Mouse (Mus musculus) layer of hippocampus, postnatal 25 days (tissue): ENCODE data around the gene Gm11564. TPM values are rescaled to one million over a fixed set of nuclear protein-coding genes. Genes with fewer than 3 reads are reported as not detected.
"Not testable (repeated sequence)": the region's sequence is repeated elsewhere in the genome, so short reads cannot be mapped to it uniquely, and the experiment has no call there.

ENCODE experiments used
- DNase-seq, 2 experiments: peaks; one replicate each; pipeline ENCODE4 v3.0.0; 2022; ENCODE audit warnings: mixed read lengths in 2 of 2, low spot score in 1 of 2; ENCODE audit errors: extremely low spot score in 1 of 2
- total RNA-seq, 2 experiments: library from RNA; stranded (reverse); gene quantifications; 2 replicates each; pipeline ENCODE4 v1.2.3; 2021

The Gm11564 gene
- not detected for total RNA-seq

DNA sequence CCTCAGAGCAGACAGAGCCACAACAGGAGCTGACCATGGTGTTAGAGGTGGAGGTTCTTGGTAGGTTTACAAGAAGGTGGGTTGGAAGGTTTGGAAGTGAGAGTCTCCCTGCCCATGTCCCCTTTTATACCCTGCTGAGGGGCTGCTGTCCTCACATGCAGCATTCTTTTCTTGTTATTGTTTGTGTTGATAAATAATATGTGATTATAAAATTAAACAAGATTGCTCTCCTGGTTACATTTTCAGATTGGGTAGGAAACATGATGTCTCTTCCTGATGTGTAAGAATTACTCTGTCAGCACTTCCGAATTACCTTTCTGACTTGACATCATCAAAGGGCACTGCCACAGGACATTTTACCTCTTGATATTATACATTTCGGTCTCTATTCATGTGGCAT lies at the start of gene Gm11564:
Gene Gm11564 (minus strand): TSS at position 101 of the 400 bp plus-strand sequence.
- not testable (repeated sequence) for DNase-seq

DNA sequence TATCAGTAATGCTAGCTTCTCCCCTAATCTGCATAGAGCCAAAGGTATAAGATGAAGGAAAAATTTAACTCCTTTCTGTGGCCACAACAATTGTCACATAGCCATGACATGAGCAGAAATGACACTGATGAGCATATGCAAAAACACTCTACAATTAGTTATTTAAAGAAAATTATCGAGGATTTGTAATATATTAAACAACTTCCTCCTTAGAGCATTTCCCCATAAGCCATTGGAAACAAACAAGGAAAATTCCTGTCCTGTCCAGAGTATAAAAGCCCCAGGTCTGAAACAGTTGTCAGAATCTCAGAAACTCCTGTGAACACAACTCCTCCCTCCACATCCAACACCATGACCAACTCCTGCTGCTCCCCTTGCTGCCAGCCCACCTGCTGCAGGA lies 48.7 kb upstream of the Gm11564 start, which contains the start of gene Gm11559:
Gene Gm11559 (plus strand): TSS at position 301 of the 400 bp plus-strand sequence.
- DNase-seq = not testable (repeated sequence)

DNA sequence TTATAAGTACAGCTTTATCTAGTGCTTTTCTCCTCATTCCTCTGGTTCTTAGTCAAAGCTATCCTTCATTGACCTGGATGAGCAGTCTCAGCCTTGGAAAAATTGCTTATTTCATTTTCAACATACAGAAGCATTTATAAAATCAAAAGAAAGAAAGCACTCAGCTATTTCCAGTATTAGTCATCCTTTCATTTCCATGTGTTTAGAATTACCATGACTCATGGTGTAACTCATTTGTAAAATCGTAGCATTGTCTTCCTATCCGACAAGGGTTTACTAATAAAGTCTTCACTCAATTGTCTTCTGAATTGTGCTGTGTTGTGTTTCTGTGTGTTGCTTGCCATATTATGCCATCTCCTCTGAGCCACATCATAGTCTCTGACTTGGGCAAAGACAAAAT lies 43.3 kb upstream of the Gm11564 start:
- DNase-seq = no peak

DNA sequence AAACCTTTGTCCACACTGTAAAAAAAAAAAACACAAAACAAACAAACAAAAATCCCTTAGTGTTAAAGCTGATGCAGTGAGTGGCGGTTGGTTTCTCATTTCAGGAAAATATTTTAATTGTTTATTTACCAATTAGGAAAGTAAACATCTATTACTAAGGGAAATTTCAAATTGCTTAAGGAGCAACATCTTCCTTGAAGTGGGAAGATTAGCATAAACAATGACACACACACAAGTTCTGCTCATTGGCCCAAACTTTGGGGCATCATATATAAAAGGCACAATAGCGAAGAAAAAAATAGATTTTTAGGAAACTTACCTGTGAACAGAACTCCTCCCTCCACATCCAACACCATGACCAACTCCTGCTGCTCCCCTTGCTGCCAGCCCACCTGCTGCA lies 42.2 kb upstream of the Gm11564 start, which contains the start of gene Gm11568:
Gene Gm11568 (plus strand): TSS at position 301 of the 400 bp plus-strand sequence.
- DNase-seq = no peak

DNA sequence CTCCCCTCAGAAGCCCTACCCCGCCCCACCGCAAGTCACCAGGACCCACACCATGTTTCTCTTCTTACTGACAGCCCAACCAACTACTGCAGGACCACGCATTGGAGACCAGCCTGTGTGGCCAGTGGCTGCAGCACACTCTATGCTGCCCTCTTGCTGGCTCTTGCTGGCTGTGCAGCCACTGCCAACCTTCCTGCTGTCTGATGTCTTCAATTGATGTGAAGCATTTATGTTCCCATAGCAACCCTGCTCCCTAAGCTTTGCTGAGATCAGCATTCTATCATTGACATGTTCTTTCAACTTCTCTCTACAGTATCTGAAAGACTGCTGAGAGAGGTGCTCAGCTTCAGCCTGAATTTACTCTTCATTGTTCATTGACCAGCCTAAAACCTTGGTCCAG lies 38.7 kb upstream of the Gm11564 start:
- no peak for DNase-seq

DNA sequence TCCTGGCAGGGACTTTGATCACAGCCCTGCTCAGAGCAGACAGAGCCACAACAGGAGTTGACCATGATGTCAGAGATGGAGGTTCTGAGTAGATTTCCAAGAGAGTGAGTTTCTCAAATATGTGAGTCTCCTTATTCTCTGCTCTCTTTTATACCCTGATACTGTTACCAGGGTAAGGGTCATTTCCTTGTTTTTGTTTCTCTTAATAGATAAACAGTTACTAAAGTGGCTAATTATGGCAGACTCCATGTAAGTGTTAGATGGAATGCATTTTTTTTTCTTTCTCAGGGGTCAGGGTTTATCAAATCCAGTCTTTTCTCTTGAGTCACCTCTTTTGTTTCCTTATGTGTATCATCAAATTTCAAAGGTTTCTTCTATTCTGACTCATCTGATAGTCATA lies 36.0 kb upstream of the Gm11564 start, which contains the start of gene Krtap4-16:
Gene Krtap4-16 (minus strand): TSS at position 101 of the 400 bp plus-strand sequence.
- DNase-seq = no peak

DNA sequence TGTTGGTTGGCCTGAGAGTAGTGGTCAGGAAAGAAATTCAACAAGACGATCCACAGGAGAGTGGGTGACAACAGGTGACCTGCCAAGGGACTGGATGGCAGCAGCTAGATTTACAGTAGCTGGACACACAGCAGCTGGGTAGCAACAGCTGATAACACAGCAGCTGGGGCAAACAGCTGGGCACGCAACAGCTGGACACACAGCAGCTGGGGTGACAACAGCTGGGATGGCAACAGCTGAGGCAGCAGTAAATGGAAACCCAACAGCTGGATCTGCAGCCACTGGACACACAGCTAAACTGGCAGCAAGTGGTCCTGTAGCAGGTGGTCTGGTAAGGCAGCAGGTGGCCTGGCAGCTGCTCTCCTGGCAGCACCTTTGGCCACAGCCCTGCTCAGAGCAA lies 31.3 kb upstream of the Gm11564 start:
- no peak for DNase-seq

DNA sequence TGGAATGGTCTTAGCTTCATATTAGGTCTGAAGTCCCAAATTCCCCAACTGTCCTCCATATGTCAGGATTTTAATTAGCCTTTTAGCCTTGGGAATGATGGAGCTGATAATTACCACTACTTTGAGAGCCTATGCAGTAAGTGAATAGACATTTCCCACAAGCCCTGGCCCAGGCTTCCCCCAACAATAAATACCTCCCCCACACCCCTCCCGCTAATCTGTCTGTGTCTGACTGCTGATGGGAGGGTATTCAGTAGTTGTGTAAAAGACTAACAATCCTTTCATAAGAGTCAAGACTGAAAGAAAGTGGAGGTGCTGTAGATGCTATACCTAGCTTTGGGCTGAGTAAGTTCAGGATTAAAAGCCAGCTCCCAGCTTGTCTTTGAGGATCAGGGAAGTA lies 26.7 kb upstream of the Gm11564 start:
- no peak for DNase-seq

DNA sequence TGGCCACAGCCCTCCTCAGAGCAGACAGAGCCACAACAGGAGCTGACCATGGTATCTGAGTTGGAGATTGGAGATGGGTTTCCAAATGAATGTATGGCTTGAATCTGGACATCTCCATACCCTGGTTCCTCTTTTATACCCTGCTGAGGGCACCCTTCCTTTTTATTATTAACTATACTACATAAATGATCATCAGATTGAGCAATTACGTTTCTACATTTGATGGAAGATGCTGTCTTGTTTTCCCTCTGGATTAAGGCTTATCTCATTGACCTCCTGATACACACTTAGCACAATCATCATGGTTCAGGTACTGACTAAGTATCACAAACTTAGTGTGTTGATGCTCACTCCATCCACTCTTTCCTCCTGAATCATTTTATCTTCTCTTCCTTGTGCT lies 22.5 kb upstream of the Gm11564 start, which contains the start of gene 2300003K06Rik:
Gene 2300003K06Rik (minus strand): TSS at position 101 of the 400 bp plus-strand sequence.
- no peak for DNase-seq

DNA sequence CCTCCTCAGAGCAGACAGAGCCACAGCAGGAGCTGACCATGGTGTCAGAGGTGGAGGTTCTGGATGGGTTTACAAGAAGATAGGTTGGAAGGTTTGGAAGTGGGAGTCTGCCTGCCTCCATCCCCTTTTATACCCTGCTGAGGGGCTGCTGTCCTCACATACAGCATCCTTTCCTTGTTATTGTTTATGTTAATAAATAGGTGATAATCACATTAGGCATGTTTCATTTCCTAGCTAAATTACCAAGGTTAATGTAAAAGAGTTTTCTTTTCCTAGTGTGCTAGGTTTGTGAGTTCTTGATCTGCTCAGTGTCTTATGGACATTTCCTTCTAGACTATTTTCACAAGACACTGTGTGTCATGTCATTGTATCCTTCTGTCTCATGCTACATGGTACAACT lies 5.7 kb downstream of the Gm11564 start, which contains the start of gene Krtap4-13:
Gene Krtap4-13 (minus strand): TSS at position 101 of the 400 bp plus-strand sequence.
- DNase-seq = not testable (repeated sequence)

DNA sequence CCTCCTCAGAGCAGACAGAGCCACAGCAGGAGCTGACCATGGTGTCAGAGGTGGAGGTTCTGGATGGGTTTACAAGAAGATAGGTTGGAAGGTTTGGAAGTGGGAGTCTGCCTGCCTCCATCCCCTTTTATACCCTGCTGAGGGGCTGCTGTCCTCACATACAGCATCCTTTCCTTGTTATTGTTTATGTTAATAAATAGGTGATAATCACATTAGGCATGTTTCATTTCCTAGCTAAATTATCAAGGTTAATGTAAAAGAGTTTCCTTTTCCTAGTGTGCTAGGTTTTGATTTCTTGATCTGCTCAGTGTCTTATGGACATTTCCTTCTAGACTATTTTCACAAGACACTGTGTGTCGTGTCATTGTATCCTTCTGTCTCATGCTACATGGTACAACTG lies 11.1 kb downstream of the Gm11564 start, which contains the start of gene Gm11554:
Gene Gm11554 (minus strand): TSS at position 101 of the 400 bp plus-strand sequence.
- not testable (repeated sequence) for DNase-seq

DNA sequence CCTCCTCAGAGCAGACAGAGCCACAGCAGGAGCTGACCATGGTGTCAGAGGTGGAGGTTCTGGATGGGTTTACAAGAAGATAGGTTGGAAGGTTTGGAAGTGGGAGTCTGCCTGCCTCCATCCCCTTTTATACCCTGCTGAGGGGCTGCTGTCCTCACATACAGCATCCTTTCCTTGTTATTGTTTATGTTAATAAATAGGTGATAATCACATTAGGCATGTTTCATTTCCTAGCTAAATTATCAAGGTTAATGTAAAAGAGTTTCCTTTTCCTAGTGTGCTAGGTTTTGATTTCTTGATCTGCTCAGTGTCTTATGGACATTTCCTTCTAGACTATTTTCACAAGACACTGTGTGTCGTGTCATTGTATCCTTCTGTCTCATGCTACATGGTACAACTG lies 16.6 kb downstream of the Gm11564 start, which contains the start of gene Gm11569:
Gene Gm11569 (minus strand): TSS at position 101 of the 400 bp plus-strand sequence.
- not testable (repeated sequence) for DNase-seq

DNA sequence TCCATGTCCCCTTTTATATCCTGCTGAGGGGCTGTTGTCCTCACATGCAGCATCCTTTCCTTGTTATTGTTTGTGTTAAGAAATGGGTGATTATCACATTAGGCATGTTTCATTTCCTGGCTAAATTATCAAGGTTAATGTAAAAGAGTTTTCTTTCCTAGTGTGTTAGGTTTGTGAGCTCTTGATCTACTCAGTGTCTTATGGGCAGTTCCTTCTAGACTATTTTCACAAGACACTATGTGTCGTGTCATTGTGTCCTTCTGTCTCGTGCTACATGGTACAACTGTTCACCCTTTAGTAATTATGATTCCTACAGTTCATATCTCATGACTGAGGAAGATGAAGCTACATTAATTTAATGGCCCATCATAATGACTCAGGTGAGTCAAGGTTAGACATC lies 22.1 kb downstream of the Gm11564 start, which contains the start of gene Gm11596:
Gene Gm11596 (minus strand): TSS at position 101 of the 400 bp plus-strand sequence.
- no peak for DNase-seq

DNA sequence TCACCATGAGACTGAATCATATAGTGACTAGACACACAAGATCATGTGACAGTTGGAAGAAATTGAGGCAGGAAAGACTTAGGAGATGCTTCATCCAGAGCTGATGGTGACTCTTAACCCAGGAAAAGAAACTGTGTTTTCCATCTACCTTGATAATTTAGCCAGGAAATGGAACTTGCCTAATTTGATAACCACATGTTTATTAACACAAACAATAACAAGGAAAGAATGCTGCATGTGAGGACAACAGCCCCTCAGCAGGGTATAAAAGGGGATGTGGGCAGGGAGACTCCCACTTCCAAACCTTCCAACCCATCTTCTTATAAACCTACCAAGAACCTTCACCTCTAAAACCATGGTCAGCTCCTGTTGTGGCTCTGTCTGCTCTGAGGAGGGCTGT lies 30.6 kb downstream of the Gm11564 start, which contains the start of gene Krtap4-9:
Gene Krtap4-9 (plus strand): TSS at position 301 of the 400 bp plus-strand sequence.
- DNase-seq = not testable (repeated sequence)

DNA sequence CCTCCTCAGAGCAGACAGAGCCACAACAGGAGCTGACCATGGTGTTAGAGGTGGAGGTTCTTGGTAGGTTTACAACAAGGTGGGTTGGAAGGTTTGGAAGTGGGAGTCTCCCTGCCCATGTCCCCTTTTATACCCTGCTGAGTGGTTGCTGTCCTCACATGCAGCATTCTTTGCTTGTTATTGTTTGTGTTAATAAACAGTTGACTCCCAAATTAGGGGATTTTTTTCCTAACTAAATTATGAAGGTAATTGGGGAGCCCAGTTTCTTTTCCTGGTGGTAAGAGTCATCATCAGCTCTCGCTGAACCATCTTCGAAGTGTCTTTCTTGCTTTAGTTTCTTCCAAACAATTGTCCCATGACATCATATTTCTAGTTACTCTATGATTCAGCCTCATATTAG lies 34.9 kb downstream of the Gm11564 start, which contains the start of gene Krtap4-8:
Gene Krtap4-8 (minus strand): TSS at position 101 of the 400 bp plus-strand sequence.
- no peak for DNase-seq

DNA sequence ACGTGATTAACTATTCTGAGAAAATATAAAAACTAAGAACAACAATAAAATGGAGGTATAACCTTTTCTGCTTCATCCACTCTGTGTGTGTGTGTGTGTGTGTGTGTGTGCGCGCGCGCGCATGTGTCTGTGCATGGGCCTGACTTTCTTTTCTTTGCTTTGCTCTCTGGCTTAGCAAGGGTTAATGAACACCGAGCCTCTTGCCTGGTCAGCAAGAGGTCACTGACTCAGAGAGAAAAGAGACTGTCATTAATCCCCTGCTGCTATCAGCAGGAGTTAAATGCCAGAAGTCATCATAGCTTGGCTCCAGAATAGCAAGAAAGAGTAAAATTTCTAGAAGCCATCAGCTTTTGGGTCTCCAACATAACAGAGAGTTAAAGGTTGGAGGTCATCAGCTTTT lies 37.1 kb downstream of the Gm11564 start:
- DNase-seq = no peak

DNA sequence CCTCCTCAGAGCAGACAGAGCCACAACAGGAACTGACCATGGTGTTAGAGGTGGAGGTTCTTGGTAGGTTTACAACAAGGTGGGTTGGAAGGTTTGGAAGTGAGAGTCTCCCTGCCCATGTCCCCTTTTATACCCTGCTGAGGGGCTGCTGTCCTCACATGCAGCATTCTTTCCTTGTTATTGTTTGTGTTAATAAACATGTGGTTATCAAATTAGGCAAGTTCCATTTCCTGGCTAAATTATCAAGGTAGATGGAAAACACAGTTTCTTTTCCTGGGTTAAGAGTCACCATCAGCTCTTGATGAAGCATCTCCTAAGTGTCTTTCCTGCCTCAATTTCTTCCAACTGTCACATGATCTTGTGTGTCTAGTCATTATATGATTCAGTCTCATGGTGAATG lies 42.7 kb downstream of the Gm11564 start, which contains the start of gene Gm11595:
Gene Gm11595 (minus strand): TSS at position 101 of the 400 bp plus-strand sequence.
- DNase-seq = not testable (repeated sequence)

DNA sequence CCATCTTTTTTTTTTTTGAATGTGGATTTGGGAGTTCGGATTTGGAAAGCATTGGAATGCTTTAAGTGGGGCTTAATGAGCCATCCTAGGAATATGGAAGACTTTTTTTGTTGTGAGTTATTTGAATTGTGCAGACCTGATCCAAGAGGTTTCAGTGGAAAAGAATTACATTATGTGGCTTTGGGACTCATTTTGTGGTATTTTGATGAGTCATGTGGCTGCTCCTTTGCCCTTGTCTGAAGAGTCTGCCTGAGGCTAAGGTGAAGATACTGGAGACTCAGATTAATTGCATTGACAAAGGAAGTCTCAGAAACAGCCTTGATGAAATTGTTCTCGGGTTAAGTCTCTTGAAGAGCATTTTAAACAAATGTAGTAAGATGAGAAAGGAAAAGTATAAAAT lies 47.1 kb downstream of the Gm11564 start:
- no peak for DNase-seq
